Mouse (Mus musculus): ENCODE results near the gene Lrp5.

Gene Lrp5

DNA sequence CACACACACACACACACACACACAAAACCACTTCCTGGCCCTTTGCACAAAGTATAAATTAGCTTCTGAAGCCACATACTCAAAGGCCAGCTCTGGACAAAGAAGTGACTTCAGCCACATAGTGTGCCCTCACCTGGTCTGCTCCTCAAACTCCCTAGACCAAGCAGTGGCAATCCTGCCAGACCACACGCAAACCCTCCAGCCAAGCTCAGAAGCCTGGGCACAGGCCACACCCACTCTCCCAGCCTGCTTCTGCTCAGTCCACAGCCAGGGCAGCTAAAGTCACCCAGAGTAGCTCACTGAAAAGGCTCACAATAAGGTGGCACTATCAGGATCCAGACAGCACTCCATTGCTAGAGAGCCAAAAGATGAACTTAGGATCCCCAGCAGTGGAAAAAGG lies 30.2 kb downstream of the Lrp5 start:
- no peak for DNase-seq (ENCODE audit: low read depth, low spot score)

DNA sequence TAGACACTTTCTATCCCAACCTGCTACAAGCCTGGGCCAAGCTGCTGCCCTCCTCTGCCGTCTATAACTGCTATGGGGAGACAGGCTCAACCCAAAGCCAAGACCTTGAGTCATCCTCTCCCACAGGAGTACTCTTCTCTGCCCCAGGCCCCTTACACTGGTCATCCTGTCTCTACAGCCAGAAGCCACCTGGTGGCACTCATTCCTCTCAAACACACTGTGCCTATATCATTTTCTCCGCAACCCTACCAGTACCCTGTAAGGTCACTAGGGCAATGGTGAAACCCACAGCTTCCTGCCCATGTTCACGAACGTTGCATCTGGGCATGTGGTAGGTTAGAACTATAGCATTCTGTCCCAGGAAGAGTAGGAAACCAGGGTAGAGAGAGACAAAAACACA lies 31.4 kb downstream of the Lrp5 start:
- no peak for DNase-seq (ENCODE audit: low read depth, low spot score)

DNA sequence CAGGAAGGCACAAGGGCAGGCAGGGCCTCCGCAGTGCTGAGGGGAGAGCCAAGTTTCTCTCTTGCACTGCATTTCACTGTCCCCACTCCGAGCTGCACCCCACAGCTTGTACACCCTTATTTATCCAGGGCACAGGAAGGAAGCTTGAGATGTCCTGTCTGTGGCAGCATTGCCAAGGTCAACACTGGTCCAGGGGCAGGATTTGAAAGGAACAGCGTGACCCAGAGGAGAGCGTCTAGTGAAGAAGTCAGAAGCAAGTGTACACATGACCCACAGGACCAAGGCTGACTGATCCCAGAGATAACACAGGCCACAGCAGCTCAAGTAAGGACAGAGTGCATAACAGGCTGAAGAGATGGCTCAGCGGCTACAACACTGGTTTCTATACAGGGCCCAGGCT lies 32.3 kb downstream of the Lrp5 start:
- DNase-seq (ENCODE audit: low read depth, low spot score) = no peak

DNA sequence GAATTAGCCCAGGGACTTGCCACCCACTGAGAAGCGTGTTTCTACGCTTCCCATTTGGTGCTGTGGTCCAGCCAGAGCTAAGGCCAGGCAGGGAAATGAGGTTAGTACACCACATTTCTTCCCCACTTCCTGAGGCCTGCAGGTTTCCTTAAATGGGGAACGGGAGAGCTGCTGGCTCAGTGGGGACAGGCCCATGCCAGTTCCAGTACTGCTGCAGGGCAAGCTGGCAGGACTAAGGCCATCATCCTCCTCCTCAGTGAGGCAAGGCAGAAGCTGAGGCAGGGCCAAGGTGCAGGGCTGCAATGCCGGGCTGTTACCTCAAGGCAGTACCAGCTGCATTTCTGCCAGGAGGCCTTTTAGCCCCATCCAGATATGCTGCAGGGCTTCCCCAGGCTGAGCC lies 32.9 kb downstream of the Lrp5 start:
- DNase-seq (ENCODE audit: low read depth, low spot score) = no peak

DNA sequence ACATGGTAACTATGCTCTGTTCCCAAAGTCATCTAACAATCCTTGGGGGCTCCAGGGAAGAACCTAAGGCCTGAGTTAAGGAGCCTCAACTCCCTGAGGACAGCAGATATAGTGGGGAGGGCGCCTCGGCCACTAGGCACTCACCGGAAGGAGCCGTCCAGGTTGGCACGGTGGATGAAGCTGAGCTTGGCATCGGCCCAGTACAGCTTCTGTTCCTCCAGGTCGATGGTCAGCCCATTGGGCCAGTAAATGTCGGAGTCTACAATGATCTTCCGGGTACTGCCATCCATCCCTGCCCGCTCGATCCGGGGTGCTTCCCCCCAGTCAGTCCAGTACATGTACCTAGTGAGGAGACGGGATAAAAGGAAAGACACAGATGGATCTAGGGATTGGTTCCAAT lies 34.4 kb downstream of the Lrp5 start:
- DNase-seq (ENCODE audit: low read depth, low spot score) = no peak

DNA sequence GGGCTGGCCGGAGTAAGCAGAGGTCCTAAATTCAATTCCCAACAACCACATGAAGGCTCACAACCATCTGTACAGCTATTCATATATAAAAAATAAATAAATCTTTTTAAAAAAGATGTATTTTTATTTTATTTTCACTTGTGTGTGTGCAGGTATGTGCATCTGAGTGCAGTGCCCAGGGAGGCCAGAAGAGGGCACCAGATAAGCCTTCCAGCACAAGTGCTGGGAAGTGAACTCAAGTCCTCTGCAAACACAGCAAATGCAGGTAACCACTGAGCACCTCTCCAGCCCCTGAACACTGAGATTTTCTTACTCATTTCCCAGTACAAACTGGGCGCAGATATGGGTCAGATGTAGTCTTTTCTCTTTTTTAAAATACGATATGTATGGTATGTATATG lies 35.1 kb downstream of the Lrp5 start:
- DNase-seq (ENCODE audit: low read depth, low spot score) = no peak

DNA sequence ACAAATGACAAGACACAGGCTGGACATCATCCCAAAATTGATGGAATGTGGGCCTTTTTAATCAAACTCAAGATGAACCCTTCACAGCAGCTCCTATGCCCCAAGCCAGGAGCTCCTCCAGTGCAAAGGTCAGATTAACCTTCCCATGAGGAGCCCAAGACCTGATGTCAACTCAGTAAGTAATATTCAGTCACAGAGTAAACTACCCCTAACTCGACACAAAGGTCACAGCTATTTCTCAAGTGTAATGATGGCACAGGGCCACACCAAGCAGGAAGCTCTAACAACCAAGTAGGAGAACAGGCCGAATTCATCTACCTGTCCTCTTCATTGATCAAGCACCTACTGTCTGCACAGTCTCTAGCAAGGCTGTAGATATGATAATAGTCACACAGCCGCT lies 35.9 kb downstream of the Lrp5 start:
- DNase-seq (ENCODE audit: low read depth, low spot score) = no peak

DNA sequence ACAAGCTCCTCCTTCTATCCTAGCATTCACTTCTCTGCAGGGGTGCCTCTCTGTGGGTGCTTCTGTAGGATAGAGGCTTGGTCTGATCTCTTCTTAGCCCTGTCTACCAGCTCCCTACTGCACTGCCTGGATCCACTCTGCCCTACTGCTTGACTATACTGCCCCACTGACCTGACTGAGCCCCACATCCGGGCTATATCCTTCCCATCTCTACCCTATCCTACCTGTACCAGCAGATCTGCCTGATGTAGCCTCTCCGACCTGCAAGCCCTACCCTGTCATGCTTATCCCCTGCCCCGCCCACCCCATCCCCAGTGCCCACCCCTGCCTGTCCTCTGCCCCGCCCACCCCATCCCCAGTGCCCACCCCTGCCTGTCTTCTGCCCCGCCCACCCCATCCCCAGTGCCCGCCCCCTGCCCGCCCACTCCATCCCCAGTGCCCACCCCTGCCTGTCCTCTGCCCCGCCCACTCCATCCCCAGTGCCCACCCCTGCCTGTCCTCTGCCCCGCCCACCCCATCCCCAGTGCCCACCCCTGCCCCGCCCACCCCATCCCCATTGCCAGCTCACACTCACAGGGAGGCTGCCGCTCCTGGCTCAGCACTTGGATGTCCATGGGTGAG lies 37.4 kb downstream of the Lrp5 start:
- no peak for DNase-seq (ENCODE audit: low read depth, low spot score)

DNA sequence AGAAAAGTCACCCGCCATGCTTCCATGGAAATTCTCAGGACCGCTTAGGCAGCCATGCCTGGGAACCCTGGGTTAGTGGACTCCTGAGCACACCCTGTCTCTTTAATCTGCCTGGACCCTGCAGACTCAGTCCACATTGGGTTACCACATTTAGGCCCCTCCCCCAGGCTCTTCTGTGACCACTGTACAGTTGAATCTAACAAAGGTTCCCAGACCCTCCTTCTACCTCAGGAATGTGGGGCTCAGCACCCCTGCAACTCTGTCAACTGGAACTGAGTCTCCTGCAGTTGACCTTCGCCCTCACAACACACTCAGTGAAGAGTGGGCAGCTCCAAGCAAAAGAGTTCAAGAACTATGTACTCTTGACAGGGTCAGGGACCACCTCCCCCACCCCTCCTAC lies 38.4 kb downstream of the Lrp5 start:
- no peak for DNase-seq (ENCODE audit: low read depth, low spot score)

DNA sequence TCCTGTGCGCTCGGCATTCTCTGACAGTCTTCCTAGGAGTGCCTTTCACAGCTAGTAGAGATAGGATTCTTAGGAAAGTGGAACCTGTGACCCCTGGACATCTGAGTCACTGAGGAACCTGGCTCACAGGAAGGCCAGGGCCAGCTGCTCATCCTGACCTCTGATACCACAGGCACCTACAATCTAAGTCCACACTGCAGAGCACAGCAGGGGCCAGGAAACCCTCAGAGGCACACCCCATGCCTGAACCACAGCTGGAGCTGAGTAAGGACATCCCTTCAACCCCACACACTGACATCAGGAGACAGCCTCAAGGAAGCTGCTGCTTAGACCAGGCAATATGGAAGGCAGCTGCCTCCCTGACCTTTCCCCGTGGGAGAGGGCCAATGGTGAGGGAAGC lies 40.6 kb downstream of the Lrp5 start:
- DNase-seq (ENCODE audit: low read depth, low spot score) = no peak

DNA sequence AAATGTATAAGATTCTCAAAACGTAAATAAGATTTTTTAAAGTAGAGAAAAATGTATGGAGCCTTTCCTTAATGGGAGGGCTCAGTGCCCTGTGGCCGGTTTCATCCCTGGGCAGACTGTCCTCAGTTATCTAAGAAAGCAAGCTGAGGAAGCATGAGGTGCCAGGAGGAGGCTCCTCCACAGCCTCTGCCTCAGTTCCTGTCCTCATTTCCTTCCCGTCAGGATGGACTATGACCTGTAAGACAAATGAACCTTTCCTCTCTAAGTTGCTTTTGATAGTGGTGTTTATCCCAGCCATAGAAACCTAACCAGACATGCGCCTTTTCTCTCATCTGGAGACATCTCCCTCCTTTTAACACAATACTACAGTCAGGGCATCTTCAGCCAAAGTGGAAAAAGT lies 41.0 kb downstream of the Lrp5 start:
- no peak for DNase-seq (ENCODE audit: low read depth, low spot score)

DNA sequence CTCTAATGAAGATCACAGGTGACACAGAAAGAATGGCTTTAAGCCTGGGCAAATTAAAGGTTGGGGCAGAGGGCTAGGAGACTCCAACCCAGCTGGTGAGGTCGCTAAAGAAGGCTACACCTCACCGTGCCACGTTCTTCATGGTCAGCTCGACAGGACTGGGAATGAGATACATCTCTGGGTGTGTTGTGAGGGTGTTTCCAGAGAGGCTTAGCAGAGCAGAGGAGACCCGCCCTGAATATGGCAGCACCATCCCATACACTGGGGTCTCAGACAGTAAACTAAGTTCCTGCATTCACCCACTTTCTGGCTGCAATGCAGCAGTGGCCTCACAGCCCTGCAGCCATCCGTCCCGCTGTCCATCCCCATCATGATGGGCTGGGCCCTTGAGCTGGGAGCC lies 46.8 kb downstream of the Lrp5 start:
- DNase-seq (ENCODE audit: low read depth, low spot score) = no peak

DNA sequence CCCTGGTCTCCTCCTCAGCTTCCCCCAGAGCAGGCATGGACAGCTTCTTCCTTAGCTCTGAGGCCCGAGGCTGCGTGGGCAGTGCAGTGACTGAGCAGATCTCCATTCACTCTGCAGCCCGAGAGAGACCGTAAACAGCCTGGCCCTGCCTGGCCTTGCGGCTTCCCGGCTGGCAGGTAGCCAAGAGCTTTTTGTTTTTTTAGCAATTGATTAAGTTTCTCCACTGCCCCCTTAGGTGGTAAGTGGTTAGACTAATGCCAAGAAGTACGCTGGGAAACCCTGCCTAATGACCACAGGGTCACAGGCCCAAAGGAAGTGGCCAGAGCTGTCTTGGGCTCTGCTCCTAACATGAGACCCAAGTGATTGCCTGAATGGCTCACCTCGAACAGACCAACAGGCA lies 47.7 kb downstream of the Lrp5 start:
- no peak for DNase-seq (ENCODE audit: low read depth, low spot score)

DNA sequence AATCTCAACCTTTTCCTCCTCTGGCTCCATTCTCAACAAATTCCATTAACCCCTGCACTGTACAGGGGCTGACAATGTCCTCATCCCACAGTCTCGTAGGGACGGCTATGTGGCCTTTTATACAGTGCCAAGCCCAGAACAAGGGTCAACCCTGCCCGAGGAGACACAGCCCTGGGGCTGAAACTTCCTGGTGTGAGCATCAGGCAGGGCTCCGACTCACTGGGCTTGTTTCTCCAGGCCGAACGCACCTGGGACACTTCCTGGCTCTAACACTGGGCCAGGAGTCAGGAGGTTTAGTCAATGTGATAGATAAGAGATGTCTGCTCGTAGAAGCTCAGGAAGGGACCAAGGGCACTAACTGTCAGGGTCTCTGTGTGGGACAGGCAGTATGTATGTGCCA lies 54.3 kb downstream of the Lrp5 start:
- DNase-seq (ENCODE audit: low read depth, low spot score) = no peak

DNA sequence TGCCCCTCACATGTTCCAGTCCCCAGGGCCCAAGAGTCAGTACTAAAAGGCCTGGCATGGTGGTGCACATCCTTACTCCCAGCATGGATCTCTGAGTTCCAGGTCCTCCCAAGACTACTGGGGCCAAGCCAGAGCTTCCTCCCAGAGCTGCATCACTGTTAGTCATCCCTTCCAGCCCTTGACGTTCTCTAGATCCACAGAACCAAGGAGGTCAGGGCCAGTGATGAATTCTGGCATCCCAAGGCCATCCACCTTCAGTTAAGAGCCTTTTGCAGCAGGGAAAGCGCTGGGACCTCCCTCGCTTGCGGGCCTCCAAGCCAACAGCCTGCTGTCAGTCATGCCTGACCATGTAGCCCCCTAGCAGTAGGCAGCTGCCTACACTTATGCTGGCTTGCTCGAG lies 54.9 kb downstream of the Lrp5 start:
- no peak for DNase-seq (ENCODE audit: low read depth, low spot score)

DNA sequence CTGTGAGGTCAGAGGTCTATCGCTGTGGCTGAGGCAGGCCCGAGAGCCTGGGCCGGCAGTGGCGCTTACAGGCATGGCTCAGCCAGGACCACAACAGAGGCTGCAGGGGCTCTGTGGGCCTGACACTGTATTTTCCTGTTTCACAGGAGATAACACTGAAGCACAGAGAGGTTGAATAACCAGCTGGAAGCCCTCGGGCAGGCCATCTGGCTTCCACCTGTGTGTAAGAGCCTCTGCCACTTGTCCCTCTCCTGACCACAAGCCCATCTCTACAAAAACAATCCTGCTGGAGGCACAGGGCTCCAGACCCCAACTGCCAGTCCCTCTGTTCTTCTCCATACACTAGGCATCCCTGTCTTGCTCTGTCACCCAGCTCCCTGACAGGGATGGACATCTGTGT lies 55.9 kb downstream of the Lrp5 start:
- no peak for DNase-seq (ENCODE audit: low read depth, low spot score)

DNA sequence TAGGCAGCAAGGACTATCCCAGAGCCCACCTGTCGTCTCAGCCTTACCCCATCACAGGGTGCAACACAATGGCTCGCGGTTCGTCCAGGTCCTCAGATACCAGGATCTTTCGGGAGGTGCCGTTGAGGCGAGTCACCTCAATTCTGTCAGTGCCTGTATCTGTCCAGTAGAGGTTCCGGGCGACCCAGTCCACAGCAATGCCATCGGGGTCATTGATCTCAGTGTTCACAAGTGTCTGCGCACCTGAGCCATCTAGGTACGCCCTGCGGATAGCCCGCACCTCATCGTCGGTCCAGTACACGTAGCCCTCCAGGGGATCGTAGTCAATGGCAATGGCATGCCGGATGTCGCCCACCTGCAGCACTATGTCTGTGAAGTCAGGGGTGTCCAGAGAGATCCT lies 56.3 kb downstream of the Lrp5 start:
- no peak for DNase-seq (ENCODE audit: low read depth, low spot score)

DNA sequence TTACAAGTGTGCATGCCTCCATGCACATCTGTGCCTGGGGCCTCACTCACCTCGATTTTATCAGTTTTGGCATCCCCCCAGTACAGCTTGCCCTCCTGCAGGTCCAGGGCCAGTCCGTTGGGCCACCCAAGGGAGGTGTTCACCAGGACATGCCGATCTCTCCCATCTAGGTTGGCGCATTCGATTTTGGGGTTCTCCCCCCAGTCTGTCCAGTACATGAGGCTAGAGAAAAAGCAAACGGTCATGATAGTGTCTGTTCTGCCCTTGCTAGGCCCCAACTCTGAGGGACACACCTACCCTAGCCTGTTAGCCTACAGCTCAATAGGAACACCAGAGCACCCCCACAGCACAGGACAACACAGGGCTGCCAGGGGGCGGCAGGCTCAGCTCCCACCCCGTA lies 58.1 kb downstream of the Lrp5 start:
- no peak for DNase-seq (ENCODE audit: low read depth, low spot score)

DNA sequence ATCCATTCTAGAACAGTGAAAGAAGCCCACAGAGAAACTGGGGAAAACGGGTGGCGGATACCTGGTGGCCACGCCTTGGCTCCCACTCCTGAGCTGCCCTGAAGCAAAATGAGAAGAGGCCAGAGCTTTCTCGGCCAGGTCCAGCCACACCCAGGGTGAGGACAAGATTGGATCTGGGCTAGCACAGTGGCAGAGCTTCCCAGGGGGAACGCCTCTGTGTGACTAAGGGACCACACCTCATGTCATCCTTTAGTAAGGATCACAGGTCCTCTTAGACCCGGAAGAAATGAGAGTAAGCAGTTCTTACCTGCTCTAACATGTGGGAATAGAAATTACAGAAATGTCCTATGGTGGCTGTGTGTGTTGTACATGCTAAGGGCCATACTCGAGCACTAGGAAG lies 61.3 kb downstream of the Lrp5 start:
- DNase-seq (ENCODE audit: low read depth, low spot score) = no peak

DNA sequence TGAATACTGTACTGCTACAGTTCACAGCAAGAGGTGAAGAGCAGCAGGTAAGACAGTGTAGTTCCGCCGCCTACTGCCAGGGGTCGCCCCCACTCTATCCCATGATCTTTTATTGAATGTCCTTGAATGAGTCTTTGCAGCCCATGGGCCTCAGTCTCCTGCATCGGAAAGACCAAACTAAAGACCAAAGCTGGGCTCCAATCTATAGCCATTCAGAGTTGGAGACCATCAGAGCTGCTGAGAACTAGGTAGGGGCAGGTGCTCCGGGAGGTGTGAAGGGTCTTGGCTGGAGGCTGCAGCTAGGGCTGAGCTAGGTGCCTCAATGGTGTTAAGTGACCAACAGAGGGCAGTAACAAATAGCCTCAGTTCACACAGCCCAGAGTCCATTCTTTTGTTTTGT lies 62.5 kb downstream of the Lrp5 start:
- DNase-seq (ENCODE audit: low read depth, low spot score) = no peak

DNA sequence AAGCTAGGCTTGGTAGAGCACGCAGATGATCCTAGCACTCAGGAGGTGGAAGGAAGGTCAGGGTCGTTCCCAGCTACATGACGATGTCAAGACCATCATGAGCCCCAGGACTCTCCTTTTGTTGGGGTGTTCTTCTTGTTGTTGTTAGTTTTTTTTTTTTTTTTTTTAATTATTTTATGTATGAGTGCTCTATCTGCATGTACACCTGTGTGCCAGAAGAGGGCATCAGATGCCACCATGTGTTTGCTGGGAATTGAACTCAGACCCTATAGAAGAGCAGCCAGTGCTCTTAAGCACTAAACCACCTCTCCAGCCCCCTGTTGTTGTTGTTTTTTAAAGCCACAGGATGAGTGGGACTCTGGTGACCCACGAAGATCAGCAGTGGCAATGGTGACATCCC lies 63.1 kb downstream of the Lrp5 start:
- no peak for DNase-seq (ENCODE audit: low read depth, low spot score)

DNA sequence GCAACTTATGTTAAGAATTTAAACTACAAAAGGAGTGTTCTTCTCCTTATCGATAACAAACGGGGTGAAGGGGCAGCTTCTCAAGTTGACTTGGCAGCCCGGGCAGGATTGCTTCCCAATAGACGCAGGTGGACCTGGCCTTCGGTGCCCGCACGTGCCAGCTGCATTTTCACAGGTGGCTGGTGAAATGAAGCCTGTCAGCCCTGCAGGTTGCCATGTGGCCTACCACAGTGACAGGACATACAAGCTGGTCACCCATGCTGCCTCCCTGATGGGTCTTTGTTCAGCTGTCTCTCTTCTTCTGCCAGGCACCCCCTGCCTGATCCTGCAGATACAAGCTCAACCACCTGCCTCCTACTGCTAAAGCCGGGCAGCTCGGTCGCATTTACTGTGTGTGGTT lies 65.5 kb downstream of the Lrp5 start:
- DNase-seq (ENCODE audit: low read depth, low spot score) = no peak

DNA sequence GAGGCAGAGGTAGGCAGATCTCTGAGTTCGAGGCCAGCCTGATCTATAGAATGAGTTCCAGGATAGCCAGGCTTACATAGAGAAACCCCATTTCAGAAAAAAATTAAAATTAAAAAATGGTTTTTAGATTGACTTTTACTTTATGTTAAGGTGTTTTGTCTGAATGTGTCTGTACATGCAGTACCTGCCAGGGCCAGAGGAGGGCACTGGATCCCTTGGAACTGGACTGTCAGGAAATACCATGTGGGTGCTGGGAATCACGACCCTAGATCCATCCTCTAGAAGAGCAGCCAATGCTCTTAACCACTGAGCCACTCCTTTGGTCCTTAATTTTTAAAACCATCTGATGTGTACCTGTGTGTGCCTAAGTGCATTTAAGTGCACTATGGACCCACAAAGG lies 67.0 kb downstream of the Lrp5 start:
- no peak for DNase-seq (ENCODE audit: low read depth, low spot score)

DNA sequence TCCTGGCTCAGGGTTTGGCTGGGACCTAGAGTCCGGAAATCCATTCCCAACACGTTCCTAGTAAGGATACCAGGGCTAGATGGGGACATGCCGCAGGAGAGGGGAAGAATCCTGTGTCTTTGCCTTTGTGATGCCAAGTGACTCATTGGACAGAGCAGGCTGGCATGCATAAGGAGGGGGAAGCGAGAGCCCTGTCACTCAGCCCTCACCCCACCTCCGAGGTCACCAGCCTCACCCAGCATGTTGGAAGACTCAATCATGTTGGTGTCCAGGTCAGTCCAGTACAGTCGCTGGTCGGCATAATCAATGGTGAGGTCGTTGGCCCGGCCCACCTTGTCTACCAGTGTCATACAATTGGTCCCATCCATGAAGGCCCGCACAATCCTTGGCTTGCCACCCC lies 72.4 kb downstream of the Lrp5 start:
- DNase-seq (ENCODE audit: low read depth, low spot score) = no peak
